Mouse (Mus musculus) limb, embryonic 15.5 days (tissue): ENCODE data around the gene Itk. TPM values are rescaled to one million over a fixed set of nuclear protein-coding genes. Genes with fewer than 3 reads are reported as not detected.

Source experiments
- ATAC-seq: fragments of 200-750 bp; cut with Nextera tagmentation; 2 replicates; pipeline ENCODE4 v1.8.0; 2017; ENCODE audit warnings: low read depth, moderate TSS enrichment; ENCODE audit not compliant: insufficient number of reproducible peaks, low FRiP score, low TSS enrichment
- H3K27ac ChIP-seq: fragments of 300-500 bp; sonication (generic); 2 replicates; pipeline ENCODE4 v1.5.1; 2015; ENCODE audit warnings: moderate library complexity, mild to moderate bottlenecking, inconsistent platforms
- H3K27me3 ChIP-seq: fragments of 300-500 bp; sonication (generic); 2 replicates; pipeline ENCODE4 v1.6.1; 2015; ENCODE audit warnings: inconsistent platforms
- H3K36me3 ChIP-seq: fragments of 300-500 bp; sonication (generic); 2 replicates; pipeline ENCODE4 v1.6.1; 2015; ENCODE audit warnings: inconsistent platforms
- H3K4me1 ChIP-seq: fragments of 300-500 bp; sonication (generic); 2 replicates; pipeline ENCODE4 v1.6.1; 2015; ENCODE audit warnings: inconsistent platforms
- H3K4me2 ChIP-seq: fragments of 300-500 bp; sonication (generic); 2 replicates; pipeline ENCODE4 v1.6.1; 2015; ENCODE audit warnings: mild to moderate bottlenecking, inconsistent platforms
- H3K4me3 ChIP-seq: fragments of 300-500 bp; sonication (generic); 2 replicates; pipeline ENCODE4 v1.5.1; 2015; ENCODE audit warnings: mild to moderate bottlenecking, inconsistent platforms
- H3K9ac ChIP-seq: fragments of 300-500 bp; sonication (generic); 2 replicates; pipeline ENCODE4 v1.6.1; 2015; ENCODE audit warnings: inconsistent platforms
- H3K9me3 ChIP-seq: fragments of 300-500 bp; sonication (generic); 2 replicates; pipeline ENCODE4 v1.6.1; 2016; ENCODE audit warnings: inconsistent platforms
- WGBS: fragments of 180-500 bp; shearing (Covaris S2); methylation state at CpG from one replicate; pipeline ENCODE4 v1.1.7; 2015; 5-methylcytosine and 5-hydroxymethylcytosine counted together
- polyA plus RNA-seq: library from polyadenylated mRNA; unstranded; fragments of >200 nt; fragmentation: Nextera tagmentation; extraction: Ambion mirVana; gene quantifications from 2 replicates; pipeline ENCODE4 v1.2.1, GENCODE M21; 2015

The Itk gene
- polyA plus RNA-seq, 1 experiment from 2014 or later, result 0.38 TPM

DNA sequence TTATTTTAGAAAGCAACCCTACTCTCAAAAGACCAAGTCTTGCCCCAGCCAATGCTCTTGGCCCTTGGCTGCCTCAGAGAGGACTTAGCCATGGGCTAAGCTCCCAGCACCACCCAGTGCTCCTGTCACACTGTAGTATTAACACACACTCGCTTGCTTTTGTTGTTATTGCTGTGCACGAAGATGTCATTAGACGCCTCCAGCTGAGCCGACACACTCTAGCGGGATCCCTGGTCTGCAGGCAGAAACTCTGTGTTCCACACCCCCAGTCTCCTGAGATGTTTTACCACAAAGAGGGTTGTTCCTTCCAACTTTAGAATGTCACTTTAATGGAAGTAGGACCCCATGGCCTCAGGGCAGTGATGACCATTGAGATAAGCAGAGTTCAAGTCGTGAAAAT, 877 bp downstream of the Itk start:
- ATAC-seq, result no peak
- H3K4me3 ChIP-seq, result no peak overlapping the region
- H3K9me3 ChIP-seq, result no peaks in the 10 kb centered on the region
- 55% methylated on average over 6 of the region's 6 CpGs for WGBS
- no peak overlapping the region for H3K4me2 ChIP-seq
- no peak overlapping the region for H3K27ac ChIP-seq
- H3K27me3 ChIP-seq, result no peaks in the 10 kb centered on the region
- no peaks in the 10 kb centered on the region for H3K4me1 ChIP-seq
- no peak overlapping the region for H3K9ac ChIP-seq
- no peaks in the 10 kb centered on the region for H3K36me3 ChIP-seq

DNA sequence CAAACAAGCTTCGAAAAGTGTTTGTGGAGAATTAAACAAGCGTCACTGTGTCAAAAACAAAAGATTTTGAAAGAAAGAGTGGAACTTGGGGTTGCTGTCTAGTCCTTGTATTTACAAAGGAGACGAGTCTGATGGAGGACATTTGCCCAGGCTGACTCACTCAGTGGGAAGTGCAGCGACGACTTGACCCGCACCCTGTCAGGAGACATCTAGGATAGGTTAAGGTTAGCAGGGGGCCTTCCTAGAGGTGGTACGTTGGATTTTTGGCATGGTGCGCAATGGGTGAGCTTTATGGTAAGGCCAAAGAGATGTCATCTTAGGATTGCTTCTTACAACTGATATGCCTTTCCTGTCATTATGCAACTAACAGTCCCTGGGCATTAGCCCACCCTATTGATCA, 2.3 kb downstream of the Itk start:
- H3K27ac ChIP-seq, result no peak overlapping the region
- H3K4me2 ChIP-seq, result no peak overlapping the region
- H3K9ac ChIP-seq, result no peak overlapping the region
- H3K27me3 ChIP-seq, result no peaks in the 10 kb centered on the region
- 90% methylated on average over 8 of the region's 8 CpGs for WGBS
- no peaks in the 10 kb centered on the region for H3K4me1 ChIP-seq
- no peaks in the 10 kb centered on the region for H3K36me3 ChIP-seq
- no peaks in the 10 kb centered on the region for H3K9me3 ChIP-seq
- ATAC-seq, result no peak
- no peak overlapping the region for H3K4me3 ChIP-seq

DNA sequence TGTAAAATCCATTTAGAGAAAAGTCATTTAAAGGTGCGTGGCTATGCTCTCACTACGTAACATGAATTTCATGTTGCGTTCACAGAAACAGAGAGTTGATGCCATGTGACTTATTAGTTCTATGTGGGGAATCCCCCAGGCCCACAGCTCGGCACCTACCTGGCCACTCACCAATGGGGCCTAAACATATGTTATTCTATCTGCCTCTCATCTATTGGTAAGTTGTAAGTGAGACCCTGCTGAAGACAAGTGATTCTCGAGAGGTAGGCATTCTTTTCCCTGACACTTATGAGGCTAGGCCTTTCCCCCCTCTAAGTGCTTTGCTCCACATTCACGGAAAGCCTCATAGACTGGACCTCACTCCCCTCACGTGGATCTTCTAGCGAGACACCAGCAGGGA, 2.8 kb downstream of the Itk start:
- H3K4me2 ChIP-seq, result no peak overlapping the region
- WGBS, result 84% methylated on average over 8 of the region's 8 CpGs
- H3K27me3 ChIP-seq, result no peaks in the 10 kb centered on the region
- H3K4me1 ChIP-seq, result no peaks in the 10 kb centered on the region
- H3K9me3 ChIP-seq, result no peaks in the 10 kb centered on the region
- no peak for ATAC-seq
- H3K4me3 ChIP-seq, result no peak overlapping the region
- H3K36me3 ChIP-seq, result no peaks in the 10 kb centered on the region
- no peak overlapping the region for H3K9ac ChIP-seq
- H3K27ac ChIP-seq, result no peak overlapping the region

DNA sequence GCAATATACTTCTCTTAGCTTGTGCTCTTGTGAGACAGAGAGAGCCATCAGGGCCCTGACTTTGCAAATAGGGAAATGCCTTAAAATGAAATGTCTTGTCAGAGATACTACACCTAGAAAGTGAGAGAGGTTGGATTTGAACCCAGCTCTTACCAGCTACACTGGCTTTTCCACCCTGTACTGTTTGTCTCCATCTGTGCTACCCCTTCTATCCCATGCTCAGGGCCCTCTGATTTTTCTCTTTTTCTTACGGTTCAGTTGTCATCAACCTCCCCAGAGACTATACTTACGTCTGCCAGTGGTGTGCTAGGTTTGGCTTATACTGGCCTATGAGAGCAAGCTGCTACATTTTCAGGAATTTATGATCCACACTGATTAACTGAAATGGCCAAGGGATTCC, 4.4 kb downstream of the Itk start:
- Histone ChIP-seq H3K4me3 (no peak overlapping the region), H3K9me3 (no peaks in the 10 kb centered on the region), H3K27ac (no peak overlapping the region), H3K9ac (no peak overlapping the region), H3K4me1 (no peaks in the 10 kb centered on the region), H3K4me2 (no peak overlapping the region), H3K27me3 (no peaks in the 10 kb centered on the region), H3K36me3 (no peaks in the 10 kb centered on the region)
- 76% methylated on average over 2 of the region's 2 CpGs for WGBS
- ATAC-seq, result no peak

DNA sequence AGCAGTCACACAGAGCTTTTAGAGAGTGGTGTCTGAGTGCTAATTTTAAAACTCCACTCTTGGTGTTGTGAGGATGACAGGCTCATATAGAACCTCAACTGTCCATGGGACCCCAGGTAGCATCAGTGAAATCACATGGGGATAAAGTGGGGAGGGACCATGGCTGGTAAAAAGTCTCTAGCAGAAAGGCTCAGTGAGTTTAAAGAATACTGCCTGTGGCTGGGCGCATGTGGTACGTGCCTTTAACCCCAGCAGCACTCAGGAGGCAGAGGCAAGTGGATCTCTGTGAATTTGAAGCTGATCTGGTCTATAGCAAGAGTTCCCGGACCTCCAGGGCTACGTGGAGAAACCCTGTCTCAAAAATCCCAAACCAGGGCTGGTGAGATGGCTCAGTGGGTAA, 6.8 kb downstream of the Itk start:
- ATAC-seq, result no peak
- H3K4me1 ChIP-seq, result no peaks in the 10 kb centered on the region
- no peaks in the 10 kb centered on the region for H3K27me3 ChIP-seq
- no peaks in the 10 kb centered on the region for H3K36me3 ChIP-seq
- no peak overlapping the region for H3K4me2 ChIP-seq
- no peak overlapping the region for H3K27ac ChIP-seq
- 97% methylated on average over 4 of the region's 4 CpGs for WGBS
- H3K9ac ChIP-seq, result no peak overlapping the region
- no peak overlapping the region for H3K4me3 ChIP-seq
- H3K9me3 ChIP-seq, result no peaks in the 10 kb centered on the region

DNA sequence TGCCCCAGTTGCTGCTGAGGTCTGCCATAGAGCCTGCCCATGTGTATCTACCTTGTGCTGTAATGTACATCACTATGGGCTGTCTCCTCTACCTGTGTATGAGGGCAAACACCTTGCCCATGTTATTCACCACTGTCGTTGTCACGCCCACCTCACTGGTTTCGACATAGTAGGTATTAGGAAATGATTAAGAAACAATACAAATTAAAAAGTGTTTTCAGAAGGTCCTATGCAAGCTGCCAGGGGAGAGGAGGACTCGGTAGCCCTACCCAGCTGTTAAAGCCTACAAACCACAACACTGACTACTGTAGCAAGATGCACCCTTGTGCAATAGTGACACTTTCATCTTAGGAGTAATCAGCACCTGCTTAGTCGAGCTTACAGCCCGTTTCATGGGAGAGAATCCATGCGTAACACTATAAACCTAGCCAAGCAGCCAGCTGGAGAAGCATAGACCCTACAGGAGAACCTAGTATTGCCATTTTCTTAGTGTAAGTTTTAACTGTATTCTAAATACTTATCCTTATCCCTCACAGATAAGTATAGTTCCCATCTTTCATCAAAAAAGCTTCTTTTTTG, 9.1 kb downstream of the Itk start:
- H3K4me3 ChIP-seq, result no peak overlapping the region
- no peak overlapping the region for H3K27ac ChIP-seq
- H3K9ac ChIP-seq, result no peak overlapping the region
- ATAC-seq, result no peak
- H3K27me3 ChIP-seq, result no peaks in the 10 kb centered on the region
- H3K4me1 ChIP-seq, result no peaks in the 10 kb centered on the region
- no peaks in the 10 kb centered on the region for H3K36me3 ChIP-seq
- 80% methylated on average over 7 of the region's 7 CpGs for WGBS
- no peak overlapping the region for H3K4me2 ChIP-seq
- no peaks in the 10 kb centered on the region for H3K9me3 ChIP-seq

DNA sequence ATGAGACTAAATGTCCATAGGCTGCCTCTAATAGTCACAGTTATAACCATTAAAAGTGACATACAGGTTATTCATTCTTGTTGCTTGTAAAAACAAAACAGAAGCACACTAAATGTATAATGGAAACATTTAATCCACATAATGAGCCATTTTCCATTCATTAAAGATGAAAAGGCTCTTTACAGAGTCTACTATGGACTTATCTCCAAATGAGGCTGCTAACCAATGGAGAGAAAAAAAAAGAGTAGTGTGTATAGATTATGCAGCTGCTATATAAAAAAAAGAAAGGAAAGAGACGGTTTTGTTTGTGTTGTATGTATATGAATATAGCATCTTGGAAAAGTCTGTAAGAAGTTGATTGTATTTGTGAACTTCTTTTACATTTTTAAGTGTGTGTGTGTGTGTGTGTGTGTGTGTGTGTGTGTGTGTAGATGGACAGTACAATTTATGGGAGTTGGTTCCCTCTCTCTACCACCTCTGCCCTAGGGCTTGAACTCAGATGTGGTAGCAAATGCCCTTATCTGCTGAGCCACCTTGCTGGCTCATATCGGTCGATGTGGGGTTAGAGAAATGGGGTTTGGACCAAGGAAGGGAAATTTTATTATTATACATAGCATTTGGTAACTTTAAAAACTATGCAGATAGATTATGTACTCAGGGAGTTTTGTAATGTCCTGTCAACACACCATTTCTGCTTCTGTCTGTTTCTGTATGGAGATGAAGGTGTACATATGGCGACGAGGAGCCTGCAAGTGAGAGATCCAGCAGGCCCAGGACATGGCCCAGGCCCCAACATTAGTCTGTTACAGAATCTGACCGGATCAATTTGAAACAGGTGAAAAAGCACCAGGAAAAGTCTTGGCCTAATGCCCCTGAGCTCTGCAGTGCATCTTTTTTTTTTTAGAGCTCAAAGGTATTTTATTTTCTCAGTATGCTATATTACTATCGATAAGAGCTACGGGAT, 11.2 kb downstream of the Itk start:
- Histone ChIP-seq H3K4me2 (no peak overlapping the region), H3K4me3 (no peak overlapping the region), H3K9me3 (no peaks in the 10 kb centered on the region), H3K4me1 (no peaks in the 10 kb centered on the region), H3K27me3 (no peaks in the 10 kb centered on the region), H3K27ac (no peak overlapping the region), H3K36me3 (no peaks in the 10 kb centered on the region), H3K9ac (no peak overlapping the region)
- 85% methylated on average over 8 of the region's 8 CpGs for whole genome bisulfite sequencing
- ATAC-seq, result no peak

DNA sequence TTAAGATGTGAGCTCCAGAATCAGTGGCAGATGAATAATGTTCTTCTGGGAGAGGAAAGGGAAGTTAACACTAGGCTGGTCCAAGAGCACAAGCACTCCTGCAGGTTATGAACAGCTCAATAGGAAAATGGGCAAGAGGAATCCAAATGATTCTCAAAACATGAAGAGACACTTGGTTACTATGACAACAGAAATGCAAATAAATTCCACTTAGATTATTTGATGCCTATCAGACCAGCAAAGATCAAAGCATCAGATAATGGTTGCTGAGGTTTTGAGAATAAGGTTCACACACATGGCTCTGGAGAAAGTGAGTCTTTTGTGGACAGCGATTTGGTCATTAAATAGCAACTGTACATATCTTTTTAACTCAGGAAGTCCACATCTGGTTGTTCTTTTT, 12.0 kb downstream of the Itk start:
- Histone ChIP-seq H3K4me1 (no peaks in the 10 kb centered on the region), H3K4me3 (no peak overlapping the region), H3K4me2 (no peak overlapping the region), H3K9me3 (no peaks in the 10 kb centered on the region), H3K36me3 (no peaks in the 10 kb centered on the region), H3K9ac (no peak overlapping the region), H3K27ac (no peak overlapping the region), H3K27me3 (no peaks in the 10 kb centered on the region)
- WGBS, result 80% methylated on average over 1 of the region's 1 CpGs
- no peak for ATAC-seq

DNA sequence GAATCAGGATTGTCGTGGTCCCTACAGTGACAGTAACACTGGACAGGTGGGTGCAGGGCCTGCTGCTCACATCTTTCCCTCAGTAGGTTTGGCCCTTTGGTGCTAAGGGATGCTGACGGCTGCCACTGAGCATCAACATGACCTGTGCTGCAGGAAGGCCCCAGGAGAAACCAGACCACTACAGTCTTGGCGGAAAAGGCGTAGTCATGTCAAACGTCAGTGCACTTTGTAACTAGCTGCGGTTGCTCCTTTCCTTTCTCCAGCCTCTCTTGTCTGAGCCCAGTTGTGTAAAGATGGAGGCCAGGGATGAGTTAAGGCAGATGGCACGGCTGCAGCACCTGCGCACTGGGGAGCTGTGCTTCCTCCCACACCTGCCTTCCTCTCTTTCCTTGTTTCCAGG, 14.3 kb downstream of the Itk start:
- whole genome bisulfite sequencing, result 77% methylated on average over 8 of the region's 8 CpGs
- Histone ChIP-seq H3K4me1 (no peaks in the 10 kb centered on the region), H3K36me3 (no peaks in the 10 kb centered on the region), H3K9ac (no peak overlapping the region), H3K4me3 (no peak overlapping the region), H3K9me3 (no peaks in the 10 kb centered on the region), H3K27ac (no peak overlapping the region), H3K4me2 (no peak overlapping the region), H3K27me3 (no peaks in the 10 kb centered on the region)
- ATAC-seq, result no peak

DNA sequence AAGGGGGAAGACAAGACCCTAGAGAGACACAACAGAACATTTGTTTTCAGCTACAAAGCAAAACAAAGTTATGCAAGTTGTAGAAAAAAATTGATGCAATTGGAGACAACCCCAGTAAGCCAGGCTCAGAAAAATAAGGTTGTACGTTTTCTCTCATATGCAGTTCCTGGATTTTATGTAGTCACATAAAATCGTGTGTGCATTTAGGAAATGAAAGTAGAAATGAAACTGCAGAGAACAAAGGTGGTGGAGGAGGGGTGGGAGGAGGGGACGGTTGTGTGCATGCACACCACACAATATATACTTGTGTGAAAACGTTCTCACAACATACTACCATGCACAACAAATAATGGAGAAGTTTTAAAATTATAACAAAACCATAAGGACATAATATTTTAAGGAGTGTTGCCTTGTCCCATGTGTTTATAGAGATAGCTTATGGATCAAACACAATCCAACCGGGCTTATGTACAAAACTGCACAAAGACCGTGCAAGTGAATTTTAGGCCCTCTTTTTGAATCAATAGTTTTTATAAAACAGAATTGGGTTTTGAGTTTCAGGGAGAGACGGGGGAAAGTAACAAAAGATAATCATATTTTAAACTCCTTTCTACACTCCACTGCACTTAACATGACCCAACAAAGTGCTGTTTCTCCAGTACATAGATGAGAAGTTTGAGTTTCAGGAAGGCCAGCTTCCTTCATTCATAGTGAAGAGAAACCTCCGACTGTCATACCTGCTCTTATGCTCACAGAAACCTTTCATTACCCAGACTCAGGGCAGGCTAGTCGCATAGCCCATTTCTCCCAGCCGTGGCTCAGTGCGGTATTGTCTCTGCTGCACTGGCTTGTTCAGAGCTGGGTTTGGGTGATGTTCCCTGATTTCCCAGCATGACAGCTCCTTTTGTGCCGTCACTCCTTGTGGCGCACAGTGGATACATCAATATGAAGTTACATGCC, 16.0 kb downstream of the Itk start:
- no peak overlapping the region for H3K27ac ChIP-seq
- H3K36me3 ChIP-seq, result no peaks in the 10 kb centered on the region
- H3K27me3 ChIP-seq, result no peaks in the 10 kb centered on the region
- WGBS, result 64% methylated on average over 13 of the region's 13 CpGs
- no peak for ATAC-seq
- H3K4me3 ChIP-seq, result no peak overlapping the region
- no peaks in the 10 kb centered on the region for H3K9me3 ChIP-seq
- no peak overlapping the region for H3K4me2 ChIP-seq
- H3K4me1 ChIP-seq, result no peaks in the 10 kb centered on the region
- H3K9ac ChIP-seq, result no peak overlapping the region

DNA sequence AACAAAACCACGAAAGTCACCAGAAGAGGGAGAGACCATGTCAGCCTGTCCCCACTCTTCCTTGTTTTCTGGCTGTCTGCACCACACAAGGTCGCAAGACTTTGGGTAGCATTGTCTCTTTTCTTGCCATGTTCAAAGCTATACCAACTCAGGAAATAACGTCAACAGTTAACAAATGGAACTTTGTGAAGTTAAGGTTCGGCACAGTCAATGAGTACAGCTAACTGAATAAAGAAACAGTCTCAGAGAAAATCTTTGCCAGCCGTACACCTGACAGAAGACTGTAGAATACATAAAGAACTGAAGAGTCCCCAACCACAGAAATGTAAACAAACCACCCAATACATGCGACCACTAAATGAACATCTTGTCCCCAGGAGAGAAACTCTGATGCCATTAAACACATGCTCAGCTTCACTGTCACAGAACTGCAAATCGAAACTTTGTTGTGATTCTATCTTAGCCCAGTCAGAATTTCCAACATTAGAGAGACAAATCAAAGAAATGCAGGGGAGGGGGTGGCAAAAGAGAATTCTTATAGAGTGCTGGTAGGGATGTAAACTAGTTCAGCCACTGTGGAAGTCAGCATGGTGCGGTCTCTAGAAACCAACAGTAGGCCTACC, 16.9 kb downstream of the Itk start:
- Histone ChIP-seq H3K36me3 (no peaks in the 10 kb centered on the region), H3K27ac (no peak overlapping the region), H3K4me2 (no peak overlapping the region), H3K27me3 (no peaks in the 10 kb centered on the region), H3K4me1 (no peaks in the 10 kb centered on the region), H3K9me3 (no peaks in the 10 kb centered on the region), H3K4me3 (no peak overlapping the region), H3K9ac (no peak overlapping the region)
- no peak for ATAC-seq
- WGBS, result 77% methylated on average over 8 of the region's 8 CpGs
